Mouse (Mus musculus) liver, adult (tissue): Measurements from ENCODE around the gene Tmco4.
A peak's percentile ranks its signal among the peaks of the same experiment; 100 is the strongest.

Source experiments
- GATA4 ChIP-seq: IDR thresholded peaks from 2 replicates; pipeline ENCODE4 v1.6.1; 2014; ENCODE audit warnings: mild to moderate bottlenecking, low read length; ENCODE audit not compliant: insufficient replicate concordance

Gene Tmco4

DNA sequence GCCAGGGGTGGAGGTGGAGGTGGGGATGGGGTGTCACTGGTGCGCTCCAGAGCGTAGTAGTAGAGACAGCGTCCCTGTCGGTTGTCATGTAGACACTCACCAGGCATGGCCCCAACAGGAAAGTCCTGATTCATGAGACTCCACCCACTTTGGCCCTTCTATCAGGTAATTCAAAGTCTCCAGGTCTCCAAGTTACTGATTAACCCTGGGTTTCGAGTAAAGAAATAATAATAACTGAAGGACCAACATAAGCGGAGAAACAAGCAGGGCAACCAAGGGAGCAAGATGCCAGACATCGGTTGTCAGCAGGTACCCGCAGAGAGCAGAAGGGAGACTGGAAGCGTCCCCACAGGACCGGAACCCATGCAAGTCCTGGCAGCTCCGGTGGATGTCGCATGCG is 5.8 kb upstream of the Tmco4 start, which contains the start of gene Rnf186:
Gene Rnf186 (plus strand): TSS at position 247 of the 400 bp plus-strand sequence.
- TF ChIP-seq GATA4, result no peak

DNA sequence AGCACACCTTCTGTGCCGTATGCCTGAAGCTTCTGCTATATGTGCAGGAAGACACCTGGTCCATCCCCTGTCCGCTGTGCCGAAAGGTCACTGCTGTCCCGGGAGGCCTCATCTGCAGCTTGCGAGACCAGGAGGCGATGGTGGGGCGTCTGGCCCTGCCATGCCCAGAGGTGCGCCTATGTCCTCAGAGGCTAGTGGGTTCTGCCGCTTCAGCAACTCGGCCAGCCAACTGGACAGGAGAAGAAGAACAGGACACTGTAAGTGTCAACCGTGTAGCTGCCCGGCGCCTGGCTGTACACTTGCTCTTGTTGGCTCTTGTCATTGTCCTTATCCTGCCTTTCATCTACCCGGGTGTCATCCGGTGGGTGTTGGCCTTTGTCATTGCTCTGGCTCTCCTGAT is 5.2 kb upstream of the Tmco4 start:
- TF ChIP-seq GATA4, result no peak

- no peak for TF ChIP-seq GATA4
Observed at GRCm38 (mm10) chr4:138968772-138969556, 3.7 kb upstream of the Tmco4 start.

GRCm38 (mm10) chr4:138969736-138970135 is 3.0 kb upstream of the Tmco4 start:
- no peak for TF ChIP-seq GATA4

DNA sequence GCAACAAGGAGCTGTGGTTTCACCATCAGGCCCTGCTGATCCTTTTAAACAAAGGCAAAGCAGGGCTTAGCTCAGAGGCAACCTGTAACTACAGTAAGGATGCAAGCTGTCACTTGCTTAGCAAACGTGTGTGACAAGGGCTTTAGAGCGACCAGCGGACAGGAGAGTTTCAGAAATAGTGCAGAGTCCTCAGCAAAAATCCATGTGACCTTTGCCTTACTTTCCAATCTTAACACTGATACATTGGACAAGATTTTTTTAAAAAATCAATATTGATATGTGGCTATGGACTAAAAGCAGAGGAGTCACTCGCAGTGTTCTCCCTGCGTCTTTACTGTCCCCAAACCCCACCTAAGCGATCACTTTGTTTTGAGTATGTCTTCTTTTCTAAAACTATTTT is 1.3 kb upstream of the Tmco4 start:
- TF ChIP-seq GATA4, result no peak

GRCm38 (mm10) chr4:138972139-138972826 is 405 bp upstream of the Tmco4 start:
- TF ChIP-seq GATA4, result peak; percentile 58; the same call in 1 of the 2 replicates

- no peak for TF ChIP-seq GATA4
Observed at GRCm38 (mm10) chr4:138973719-138974115, 1.0 kb downstream of the Tmco4 start.

- TF ChIP-seq GATA4, result no peak
Observed at GRCm38 (mm10) chr4:138975194-138975593, 2.5 kb downstream of the Tmco4 start.

DNA sequence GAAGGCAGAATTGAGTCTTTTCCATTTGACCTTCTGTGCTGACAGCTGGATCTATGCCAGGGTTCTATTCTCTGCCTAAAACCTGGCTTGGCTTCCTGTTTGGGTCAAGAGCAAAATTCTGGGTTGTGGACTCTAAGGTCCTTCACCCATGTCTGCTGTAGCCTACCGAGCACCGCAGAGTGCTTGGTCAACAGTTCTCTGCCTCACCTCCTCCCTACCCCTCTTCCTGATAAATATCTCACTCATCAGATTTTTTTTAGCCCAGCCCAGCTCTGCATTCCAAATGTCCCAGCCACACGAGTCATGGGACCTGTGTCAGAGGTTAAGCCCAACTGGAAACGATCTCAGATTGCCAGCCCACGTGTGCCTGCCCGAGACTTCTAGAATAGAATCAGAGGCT is 3.4 kb downstream of the Tmco4 start:
- peak; percentile 64; the same call in 1 of the 2 replicates for TF ChIP-seq GATA4

GRCm38 (mm10) chr4:138980021-138980420 is 7.3 kb downstream of the Tmco4 start:
- no peak for TF ChIP-seq GATA4

DNA sequence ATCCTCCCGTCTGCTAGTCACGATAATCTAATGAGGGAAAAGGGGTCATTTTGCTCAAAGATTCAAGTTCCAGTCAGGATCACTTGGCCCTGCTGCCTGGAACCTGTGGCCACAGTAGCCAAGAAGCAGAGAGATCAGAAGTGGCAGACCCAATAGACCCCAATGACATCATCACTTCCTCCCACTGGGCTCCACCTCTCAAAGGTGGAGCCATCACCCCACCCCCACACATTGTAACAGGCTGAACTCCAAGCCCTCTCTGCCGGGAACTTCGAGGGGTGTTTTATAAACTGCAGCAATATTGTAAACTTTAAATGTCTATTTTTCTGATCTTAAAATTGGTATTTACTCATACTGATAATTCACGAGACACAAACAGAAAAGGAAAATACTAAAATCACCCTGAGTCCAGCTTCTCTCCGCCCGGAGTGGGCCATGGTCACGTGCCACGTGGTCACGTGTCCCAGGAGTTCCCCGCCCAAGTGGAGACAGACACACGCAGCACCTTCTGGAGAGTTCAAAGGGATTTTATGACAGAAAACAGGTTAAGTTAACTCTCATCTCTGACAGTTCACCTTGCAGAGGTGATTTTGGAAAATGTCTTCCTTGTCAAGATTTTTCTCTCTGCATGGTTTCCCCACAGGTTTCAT is 8.2 kb downstream of the Tmco4 start:
- TF ChIP-seq GATA4, result no peak

GRCm38 (mm10) chr4:138983422-138983821 is 10.7 kb downstream of the Tmco4 start:
- TF ChIP-seq GATA4, result no peak

DNA sequence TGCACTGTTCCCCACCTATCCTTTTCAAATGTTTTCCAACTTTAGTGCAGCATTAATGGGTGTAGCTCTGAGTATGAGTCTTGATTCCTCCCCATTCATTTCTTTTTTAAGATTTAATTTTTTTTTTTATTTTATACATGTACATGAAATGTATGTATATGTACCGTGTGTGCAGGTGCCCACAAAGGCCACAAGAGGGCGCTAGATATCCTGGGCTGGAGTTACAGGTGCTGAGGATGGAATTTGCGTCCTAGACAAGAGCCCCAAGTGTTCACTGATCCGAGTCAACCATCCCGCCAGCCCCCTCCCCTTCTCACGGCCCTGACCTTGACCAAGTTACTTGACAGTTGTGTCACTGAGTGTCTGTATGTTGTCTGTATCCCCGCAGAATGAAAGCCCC is 12.1 kb downstream of the Tmco4 start:
- no peak for TF ChIP-seq GATA4

DNA sequence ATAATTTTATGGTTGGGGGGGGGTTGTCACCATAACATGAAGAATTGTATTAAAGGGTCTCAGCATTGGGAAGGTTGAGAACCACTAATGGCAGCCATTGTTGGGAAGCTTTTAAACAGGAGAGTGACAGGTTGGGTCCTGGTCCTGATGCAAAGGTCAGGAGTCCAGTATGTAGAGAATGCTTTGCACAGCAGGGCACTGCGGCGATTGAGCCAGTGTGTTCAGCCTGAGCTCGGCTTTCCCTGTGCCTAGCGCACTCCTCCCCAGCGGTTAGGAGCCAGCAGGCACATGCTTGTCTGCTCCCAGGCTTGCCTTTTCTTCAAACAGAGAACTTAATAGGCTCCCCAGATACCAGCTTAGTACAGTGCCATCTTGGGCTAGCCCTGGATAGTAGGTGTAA is 13.6 kb downstream of the Tmco4 start:
- no peak for TF ChIP-seq GATA4

GRCm38 (mm10) chr4:138994389-138994788 is 21.7 kb downstream of the Tmco4 start:
- TF ChIP-seq GATA4, result no peak

DNA sequence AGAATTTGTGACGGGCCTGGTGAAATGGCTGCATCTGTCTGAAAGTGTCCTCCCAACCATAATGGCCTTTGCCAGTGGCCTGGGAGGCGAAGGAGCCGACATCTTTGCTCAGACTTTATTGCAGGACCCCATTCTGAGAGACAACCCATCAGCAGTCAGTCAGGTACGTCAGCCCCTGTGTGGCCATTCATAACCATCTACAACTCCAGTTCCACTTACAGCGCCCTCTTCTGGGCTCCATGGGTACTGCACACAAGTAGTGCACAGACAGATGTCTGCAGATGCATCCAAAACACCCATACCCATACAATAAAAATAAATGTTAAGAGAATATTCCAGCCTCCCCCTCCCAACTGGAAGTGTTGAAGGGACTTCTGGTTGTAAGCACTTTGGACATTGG is 23.7 kb downstream of the Tmco4 start:
- no peak for TF ChIP-seq GATA4

- TF ChIP-seq GATA4, result no peak
Observed at GRCm38 (mm10) chr4:138997121-138997520, 24.4 kb downstream of the Tmco4 start.

DNA sequence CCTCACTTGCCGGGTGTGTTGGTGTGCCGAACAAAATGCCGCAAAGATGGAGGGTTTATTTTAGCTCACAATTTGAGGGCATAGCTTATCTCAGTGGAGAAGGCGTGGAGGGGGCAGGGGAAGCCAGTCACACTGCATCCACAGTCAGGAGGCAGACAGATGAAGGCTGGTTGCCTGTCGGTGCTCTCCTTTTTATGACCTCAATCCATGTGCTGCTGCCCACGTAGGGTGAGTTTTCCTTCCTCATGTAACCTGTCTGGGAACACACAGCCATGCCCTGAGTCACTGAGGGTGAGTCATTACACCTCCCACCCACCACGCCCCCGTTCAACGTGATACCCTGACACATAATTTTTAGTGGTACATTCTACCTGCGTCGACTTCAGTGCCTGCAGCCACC is 25.9 kb downstream of the Tmco4 start:
- TF ChIP-seq GATA4, result no peak
